Mouse (Mus musculus) WW6 (cell line): ENCODE measurements around the gene Gpr146.

ENCODE experiments used
- DNase-seq: peaks from one replicate; pipeline ENCODE4 v3.0.0-alpha.2; 2013; ENCODE audit warnings: low read depth, low spot score

The Gpr146 gene

GRCm38 (mm10) chr5:139429818-139430341 lies 52.4 kb downstream of the Gpr146 start:
- DNase-seq = no peak

GRCm38 (mm10) chr5:139432333-139432732 lies 54.8 kb downstream of the Gpr146 start:
- no peak for DNase-seq

- DNase-seq = no peak
Observed at GRCm38 (mm10) chr5:139432747-139433508, 55.4 kb downstream of the Gpr146 start.

GRCm38 (mm10) chr5:139433842-139434568 lies 56.5 kb downstream of the Gpr146 start:
- no peak for DNase-seq

- no peak for DNase-seq
Observed at GRCm38 (mm10) chr5:139434940-139435339, 57.4 kb downstream of the Gpr146 start.

GRCm38 (mm10) chr5:139437769-139438168 lies 60.3 kb downstream of the Gpr146 start:
- DNase-seq = no peak

- no peak for DNase-seq
Observed at GRCm38 (mm10) chr5:139438440-139438839, 60.9 kb downstream of the Gpr146 start.

- DNase-seq = no peak
Observed at GRCm38 (mm10) chr5:139440451-139440850, 63.0 kb downstream of the Gpr146 start.

GRCm38 (mm10) chr5:139440926-139441725 lies 63.6 kb downstream of the Gpr146 start:
- no peak for DNase-seq

GRCm38 (mm10) chr5:139441726-139442018 lies 64.2 kb downstream of the Gpr146 start:
- DNase-seq = no peak

GRCm38 (mm10) chr5:139442428-139442827 lies 64.9 kb downstream of the Gpr146 start:
- DNase-seq = no peak

GRCm38 (mm10) chr5:139442962-139443361 lies 65.5 kb downstream of the Gpr146 start:
- no peak for DNase-seq

- no peak for DNase-seq
Observed at GRCm38 (mm10) chr5:139445258-139445657, 67.8 kb downstream of the Gpr146 start.
